Comparison of ENCODE assay signal across 10 mouse cellular contexts in genomic region chr19:7017541-7018457, GRCm38 (mm10). TPM values are rescaled to one million over a fixed set of nuclear protein-coding genes. Genes with fewer than 3 reads are reported as not detected.
A peak's percentile ranks its signal among the peaks of the same experiment; 100 is the strongest.
DNase-seq lines count a peak whose midpoint lies in the region; ATAC-seq and TF ChIP-seq lines count a peak whose summit lies in the region.
"Had no signal": no experiment of that assay in that cellular context is flagged by ENCODE, and none has a peak within 500 bp of the region (broad histone marks: within the 10 kb centered on the region; RNA-seq: fewer than 3 reads in every experiment).

No protein-coding gene starts in this region.

- peak overlapping the region; percentile 88 for H3K4me2 ChIP-seq in liver, embryonic 15.5 days
- H3K4me2 ChIP-seq in stomach, embryonic 15.5 days: no peak overlapping the region
- no peak overlapping the region for H3K4me2 ChIP-seq in midbrain, embryonic 13.5 days (replicated peaks)
- H3K4me2 ChIP-seq: neural tube, embryonic 12.5 days had no signal

- peak overlapping the region; percentile 84 for H3K9ac ChIP-seq in liver, embryonic 15.5 days
- H3K9ac ChIP-seq in stomach, embryonic 15.5 days: no peak overlapping the region
- no peak overlapping the region for H3K9ac ChIP-seq in midbrain, embryonic 13.5 days (replicated peaks)
- H3K9ac ChIP-seq: neural tube, embryonic 12.5 days had no signal

- no peak for TF ChIP-seq POLR2A in cortical plate, adult 2 months (IDR thresholded peaks at IDR 0.05; ENCODE audit: extremely low read depth, insufficient read depth, low read length)

- ATAC-seq in liver, embryonic 15.5 days (ENCODE audit: insufficient read depth): peak; percentile 86
- peak; percentile 61; the same call in 1 of the 2 replicates for ATAC-seq in stomach, embryonic 15.5 days (ENCODE audit: insufficient read depth, low FRiP score, low read depth)
- ATAC-seq in midbrain, embryonic 13.5 days: no peak

- no peaks in the 10 kb centered on the region for H3K4me1 ChIP-seq in cortical plate, adult 2 months (ENCODE audit: control insufficient read depth, insufficient read depth, low read length)
- peaks cover 50% of the 10 kb centered on the region for H3K4me1 ChIP-seq in liver, embryonic 15.5 days (replicated peaks)
- H3K4me1 ChIP-seq in stomach, embryonic 15.5 days: no peaks in the 10 kb centered on the region
- no peaks in the 10 kb centered on the region for H3K4me1 ChIP-seq in midbrain, embryonic 13.5 days (replicated peaks)
- H3K4me1 ChIP-seq: neural tube, embryonic 12.5 days had no signal

- peak overlapping the region; percentile 51 for H3K4me3 ChIP-seq in gastrocnemius, adult 2 months
- H3K4me3 ChIP-seq in cortical plate, adult 2 months (ENCODE audit: insufficient read depth, low read length): no peak overlapping the region
- peak overlapping the region; percentile 73 for H3K4me3 ChIP-seq in liver, embryonic 15.5 days (replicated peaks)
- peak overlapping the region; percentile 16; the same call in 1 of the 2 replicates for H3K4me3 ChIP-seq in stomach, embryonic 15.5 days (replicated peaks)
- no peak overlapping the region for H3K4me3 ChIP-seq in midbrain, embryonic 13.5 days (replicated peaks)
- H3K4me3 ChIP-seq: neural tube, embryonic 12.5 days had no signal

- no peaks in the 10 kb centered on the region for H3K27me3 ChIP-seq in liver, embryonic 15.5 days
- no peaks in the 10 kb centered on the region for H3K27me3 ChIP-seq in stomach, embryonic 15.5 days (replicated peaks)
- no peaks in the 10 kb centered on the region for H3K27me3 ChIP-seq in midbrain, embryonic 13.5 days
- H3K27me3 ChIP-seq: neural tube, embryonic 12.5 days had no signal

- peaks cover 72% of the 10 kb centered on the region for H3K36me3 ChIP-seq in liver, embryonic 15.5 days (replicated peaks)
- H3K36me3 ChIP-seq in stomach, embryonic 15.5 days: peaks cover 29% of the 10 kb centered on the region
- peaks cover 76% of the 10 kb centered on the region for H3K36me3 ChIP-seq in midbrain, embryonic 13.5 days

- intact Hi-C loops in gastrocnemius, adult 2 months (cut with DNase I): no loop called here

- 0 out of 2 replicates have a peak overlapping the region, but pooled peaks have one; percentile 4 for H3K27ac ChIP-seq in gastrocnemius, adult 2 months
- 0 out of 2 replicates have a peak overlapping the region, but pooled peaks have one; percentile 21 for H3K27ac ChIP-seq in cortical plate, adult 2 months (ENCODE audit: insufficient read depth, low read length)
- H3K27ac ChIP-seq in liver, embryonic 15.5 days (replicated peaks): peak overlapping the region; percentile 92
- H3K27ac ChIP-seq in stomach, embryonic 15.5 days: peak overlapping the region; percentile 44
- no peak overlapping the region for H3K27ac ChIP-seq in midbrain, embryonic 13.5 days
- H3K27ac ChIP-seq: kidney, postnatal 0 days; neural tube, embryonic 12.5 days had no signal

- no peaks in the 10 kb centered on the region for H3K9me3 ChIP-seq in liver, embryonic 15.5 days (replicated peaks)
- no peaks in the 10 kb centered on the region for H3K9me3 ChIP-seq in stomach, embryonic 15.5 days
- H3K9me3 ChIP-seq in midbrain, embryonic 13.5 days: no peaks in the 10 kb centered on the region
- H3K9me3 ChIP-seq: neural tube, embryonic 12.5 days had no signal

- WGBS in liver, embryonic 15.5 days (ENCODE audit: insufficient replicate concordance): 16% methylated on average over 12 of the region's 12 CpGs
- WGBS in stomach, embryonic 15.5 days: 73% methylated on average over 12 of the region's 12 CpGs
- WGBS in midbrain, embryonic 13.5 days: 92% methylated on average over 12 of the region's 12 CpGs

- DNase-seq in gastrocnemius, adult 2 months: no peak
- no peak for DNase-seq in gastrocnemius, postnatal 25 days
- no peak for DNase-seq in cerebellum, adult 9-11 months
- no peak for DNase-seq in left cerebral cortex, adult 11 months (ENCODE audit: low spot score)

- no peak for TF ChIP-seq CTCF in gastrocnemius, adult 2 months (IDR thresholded peaks at IDR 0.05)
- TF ChIP-seq CTCF in cortical plate, adult 2 months (IDR thresholded peaks at IDR 0.05; ENCODE audit: extremely low read depth, insufficient read depth, low read length): no peak

RNA-seq across cellular contexts. Expression of gene Fermt3, which starts 1.5 kb away (rescaled TPM):
- under 1 TPM; 0.71 to 0.86 TPM for total RNA-seq in gastrocnemius, adult 2 months (2021)
- total RNA-seq in gastrocnemius, postnatal 25 days (2021): 1 to 10 TPM in 1 of 2 experiments, under 1 TPM in 1; 0.84 to 1.2 TPM
- polyA plus RNA-seq in cortical plate, adult 2 months (2012; rRNA removed): 5.6 and 6.0 TPM in 2 replicates
- polyA plus RNA-seq in liver, embryonic 15.5 days (2015; fragmentation: Nextera tagmentation; extraction: Ambion mirVana): 105 and 118 TPM in 2 replicates
- polyA plus RNA-seq in stomach, embryonic 15.5 days (2015; fragmentation: Nextera tagmentation; extraction: Ambion mirVana): 14.0 and 16.2 TPM in 2 replicates
- 3.9 and 4.8 TPM in 2 replicates for polyA plus RNA-seq in midbrain, embryonic 13.5 days (2015; fragmentation: Nextera tagmentation; extraction: Ambion mirVana)

RNA-seq across cellular contexts. Expression of gene Trpt1, which starts 21.9 kb away (rescaled TPM):
- 10 to 100 TPM; 22.5 to 26.1 TPM for total RNA-seq in gastrocnemius, adult 2 months (2021)
- 10 to 100 TPM; 21.5 to 24.5 TPM for total RNA-seq in gastrocnemius, postnatal 25 days (2021)
- 24.2 and 25.8 TPM in 2 replicates for polyA plus RNA-seq in cortical plate, adult 2 months (2012; rRNA removed)
- 1.6 and 2.3 TPM in 2 replicates for polyA plus RNA-seq in liver, embryonic 15.5 days (2015; fragmentation: Nextera tagmentation; extraction: Ambion mirVana)
- polyA plus RNA-seq in stomach, embryonic 15.5 days (2015; fragmentation: Nextera tagmentation; extraction: Ambion mirVana): 10.0 and 10.1 TPM in 2 replicates
- polyA plus RNA-seq in midbrain, embryonic 13.5 days (2015; fragmentation: Nextera tagmentation; extraction: Ambion mirVana): 15.6 and 15.8 TPM in 2 replicates

RNA-seq across cellular contexts. Expression of gene Nudt22, which starts 21.9 kb away (rescaled TPM):
- 10 to 100 TPM; 12.8 to 15.9 TPM for total RNA-seq in gastrocnemius, adult 2 months (2021)
- 10 to 100 TPM; 15.6 to 17.2 TPM for total RNA-seq in gastrocnemius, postnatal 25 days (2021)
- 13.4 and 13.9 TPM in 2 replicates for polyA plus RNA-seq in cortical plate, adult 2 months (2012; rRNA removed)
- polyA plus RNA-seq in liver, embryonic 15.5 days (2015; fragmentation: Nextera tagmentation; extraction: Ambion mirVana): 9.5 and 10.4 TPM in 2 replicates
- polyA plus RNA-seq in stomach, embryonic 15.5 days (2015; fragmentation: Nextera tagmentation; extraction: Ambion mirVana): 21.1 and 24.9 TPM in 2 replicates
- 20.2 and 21.7 TPM in 2 replicates for polyA plus RNA-seq in midbrain, embryonic 13.5 days (2015; fragmentation: Nextera tagmentation; extraction: Ambion mirVana)

RNA-seq across cellular contexts. Expression of gene Stip1, which starts 22.0 kb away (rescaled TPM):
- total RNA-seq in gastrocnemius, adult 2 months (2021): 100 to 1,000 TPM in 1 of 2 experiments, 10 to 100 TPM in 1; 89.9 to 125 TPM
- 10 to 100 TPM; 86.5 to 95.6 TPM for total RNA-seq in gastrocnemius, postnatal 25 days (2021)
- 133 and 140 TPM in 2 replicates for polyA plus RNA-seq in cortical plate, adult 2 months (2012; rRNA removed)
- polyA plus RNA-seq in liver, embryonic 15.5 days (2015; fragmentation: Nextera tagmentation; extraction: Ambion mirVana): 116 and 121 TPM in 2 replicates
- 185 and 219 TPM in 2 replicates for polyA plus RNA-seq in stomach, embryonic 15.5 days (2015; fragmentation: Nextera tagmentation; extraction: Ambion mirVana)
- 258 and 273 TPM in 2 replicates for polyA plus RNA-seq in midbrain, embryonic 13.5 days (2015; fragmentation: Nextera tagmentation; extraction: Ambion mirVana)

RNA-seq across cellular contexts. Expression of gene Dnajc4, which starts 25.4 kb away (rescaled TPM):
- 10 to 100 TPM; 35.3 to 37.6 TPM for total RNA-seq in gastrocnemius, adult 2 months (2021)
- 10 to 100 TPM; 31.3 to 32.9 TPM for total RNA-seq in gastrocnemius, postnatal 25 days (2021)
- polyA plus RNA-seq in cortical plate, adult 2 months (2012; rRNA removed): 39.1 and 40.3 TPM in 2 replicates
- 10.2 and 10.9 TPM in 2 replicates for polyA plus RNA-seq in liver, embryonic 15.5 days (2015; fragmentation: Nextera tagmentation; extraction: Ambion mirVana)
- 26.4 and 28.2 TPM in 2 replicates for polyA plus RNA-seq in stomach, embryonic 15.5 days (2015; fragmentation: Nextera tagmentation; extraction: Ambion mirVana)
- 24.2 and 25.4 TPM in 2 replicates for polyA plus RNA-seq in midbrain, embryonic 13.5 days (2015; fragmentation: Nextera tagmentation; extraction: Ambion mirVana)

Comparison
In these comparisons a context has a peak if more than half of its experiments do, and no peak if none do; other contexts are left out.
1. H3K4me3 ChIP-seq: peak in gastrocnemius, adult 2 months (single experiment), liver, embryonic 15.5 days (single experiment) and stomach, embryonic 15.5 days (single experiment); none in cortical plate, adult 2 months (single experiment) and midbrain, embryonic 13.5 days (single experiment).